Mouse (Mus musculus) Patski (cell line): ENCODE measurements at regions not wholly inside any gene's neighbourhood (a gene's known extent, or its start where the extent isn't known, plus 50 kb on each side); places are given as distances from the start of the nearest gene placed in this dataset.

ENCODE experiments used
- ATAC-seq: fragments of 100-300 bp; one replicate; pipeline ENCODE4 v1.8.0; 2021
- CTCF ChIA-PET: fragments of 350-600 bp; sonication (Branson Sonifier 250); formaldehyde crosslinking; loops from one replicate; lab custom pipeline; 2022; ENCODE audit warnings: inconsistent platforms; lab: Charles Lee
- POLR2A ChIA-PET: fragments of 350-600 bp; sonication (Branson Sonifier 250); formaldehyde crosslinking; loops from one replicate; lab custom pipeline; 2022; ENCODE audit warnings: antibody characterized with exemption, inconsistent platforms; lab: Charles Lee
- DNase-seq: peaks from one replicate; pipeline ENCODE4 v3.0.0-alpha.2; 2011; ENCODE audit warnings: low read depth, low spot score
- H3K27me3 ChIP-seq: fragments of 371-371 bp; one replicate; pipeline ENCODE4 v1.5.1; 2021
- CTCF ChIP-seq: fragments of 100-300 bp; IDR thresholded peaks from one replicate; pipeline ENCODE4 v1.5.1; 2021
- in situ Hi-C: fragments of 300-500 bp; cut with MboI; formaldehyde crosslinking; loops from 3 replicates; pipeline ENCODE4 v1.11.1; 2018; ENCODE audit warnings: low pct_unique_long_range_greater_than_20kb, mixed read lengths

- ChIA-PET POLR2A (interaction anchor here (0.7 to 1.5 kb wide), 4 partner anchors 12 to 113 kb away, joined by 3 read pairs; no protein-coding TSS in a partner anchor), CTCF (interaction anchor here (0.7 to 1.5 kb wide), 4 partner anchors 10 to 63 kb away, joined by 3 read pairs; no protein-coding TSS in a partner anchor)
- no peak for ATAC-seq
- H3K27me3 ChIP-seq = no peaks in the 10 kb centered on the region
- TF ChIP-seq CTCF = no peak
- no peak for DNase-seq
- in situ Hi-C loops = loop anchor here (5.0 kb wide), 2 partner anchors 46 to 166 kb away; no protein-coding TSS in a partner anchor
Observed at GRCm38 (mm10) chr8:126662797-126663784, 69.3 kb upstream of the Irf2bp2 start.

GRCm38 (mm10) chr8:126662151-126662550 lies 68.4 kb upstream of the Irf2bp2 start:
- POLR2A ChIA-PET = interaction anchor here (0.8 kb wide), 1 partner anchor 67 kb away, joined by 3 read pairs; no protein-coding TSS in a partner anchor
- in situ Hi-C loops = loop anchor here (5.0 kb wide), 2 partner anchors 45 to 165 kb away; no protein-coding TSS in a partner anchor
- no peak for ATAC-seq

GRCm38 (mm10) chr8:126661511-126662142 lies 67.8 kb upstream of the Irf2bp2 start:
- ChIA-PET CTCF (interaction anchor here (1.5 kb wide), 1 partner anchor 61 kb away, joined by 3 read pairs; no protein-coding TSS in a partner anchor), POLR2A (interaction anchor here (0.6 kb wide), 1 partner anchor 11 kb away, joined by 3 read pairs; no protein-coding TSS in a partner anchor)
- DNase-seq = no peak
- no peak for TF ChIP-seq CTCF
- in situ Hi-C loops = loop anchor here (5.0 kb wide), 2 partner anchors 44 to 164 kb away; no protein-coding TSS in a partner anchor
- H3K27me3 ChIP-seq = no peaks in the 10 kb centered on the region
- no peak for ATAC-seq

More at GRCm38 (mm10) chr8:126662151-126662550, 68.4 kb upstream of the Irf2bp2 start:
- no peak for DNase-seq
- H3K27me3 ChIP-seq = no peaks in the 10 kb centered on the region
- no peak for TF ChIP-seq CTCF
- CTCF ChIA-PET = interaction anchor here (1.5 kb wide), 1 partner anchor 62 kb away, joined by 3 read pairs; no protein-coding TSS in a partner anchor

GRCm38 (mm10) chr8:126660658-126661316 lies 67.0 kb upstream of the Irf2bp2 start:
- H3K27me3 ChIP-seq = no peaks in the 10 kb centered on the region
- no peak for ATAC-seq
- no peak for DNase-seq
- ChIA-PET CTCF (no interaction called here), POLR2A (interaction anchor here (0.6 to 1.2 kb wide), 2 partner anchors 11 to 36 kb away, joined by 3 to 4 read pairs; no protein-coding TSS in a partner anchor)
- TF ChIP-seq CTCF = no peak
- in situ Hi-C loops = loop anchor here (5.0 kb wide), 2 partner anchors 43 to 163 kb away; no protein-coding TSS in a partner anchor

- no peak for DNase-seq
- in situ Hi-C loops = loop anchor here (5.0 kb wide), 2 partner anchors 43 to 163 kb away; no protein-coding TSS in a partner anchor
- TF ChIP-seq CTCF = no peak
Observed at GRCm38 (mm10) chr8:126659691-126660657, 66.2 kb upstream of the Irf2bp2 start.

GRCm38 (mm10) chr8:126657546-126657945 lies 63.8 kb upstream of the Irf2bp2 start:
- DNase-seq (no peak), ATAC-seq (no peak)
- ChIA-PET CTCF (no interaction called here), POLR2A (no interaction called here)
- no peaks in the 10 kb centered on the region for H3K27me3 ChIP-seq
- in situ Hi-C loops = no loop called here
- TF ChIP-seq CTCF = no peak

More at GRCm38 (mm10) chr8:126659691-126660657, 66.2 kb upstream of the Irf2bp2 start:
- ChIA-PET POLR2A (interaction anchor here (1.2 to 1.4 kb wide), 2 partner anchors 36 to 56 kb away, joined by 3 to 4 read pairs; no protein-coding TSS in a partner anchor), CTCF (no interaction called here)
- no peaks in the 10 kb centered on the region for H3K27me3 ChIP-seq
- ATAC-seq = no peak

GRCm38 (mm10) chr8:126656554-126657260 lies 62.9 kb upstream of the Irf2bp2 start:
- POLR2A ChIA-PET = no interaction called here
- DNase-seq = no peak
- H3K27me3 ChIP-seq = no peaks in the 10 kb centered on the region
- no peak for ATAC-seq
- CTCF ChIA-PET = no interaction called here
- TF ChIP-seq CTCF = no peak
- in situ Hi-C loops = no loop called here

GRCm38 (mm10) chr8:126655565-126655964 lies 61.8 kb upstream of the Irf2bp2 start:
- ATAC-seq (no peak), DNase-seq (no peak)
- H3K27me3 ChIP-seq = no peaks in the 10 kb centered on the region
- CTCF ChIA-PET = interaction anchor here (0.7 kb wide), 1 partner anchor 11 kb away, joined by 3 read pairs; no protein-coding TSS in a partner anchor
- POLR2A ChIA-PET = no interaction called here
- TF ChIP-seq CTCF = no peak
- in situ Hi-C loops = no loop called here
